Mouse (Mus musculus) megakaryocyte, embryonic 14.5 days (primary cell): ENCODE measurements at regions not wholly inside any gene's neighbourhood (a gene's known extent, or its start where the extent isn't known, plus 50 kb on each side); places are given as distances from the start of the nearest gene placed in this dataset.

ENCODE experiments used
- FLI1 ChIP-seq: IDR thresholded peaks from 2 replicates; pipeline ENCODE4 v1.6.1; 2012; ENCODE audit warnings: low read length, inconsistent platforms, mixed read lengths
- GATA1 ChIP-seq: IDR thresholded peaks from 3 replicates; pipeline ENCODE4 v1.6.1; 2012; ENCODE audit warnings: mixed read lengths, low read length, inconsistent platforms, borderline replicate concordance

GRCm38 (mm10) chr11:112125249-112125933 is 656.6 kb upstream of the Sox9 start:
- TF ChIP-seq GATA1 (no peak), FLI1 (no peak)
